Mouse (Mus musculus): ENCODE data around the gene Tns1.
A peak's percentile ranks its signal among the peaks of the same experiment; 100 is the strongest.

Gene Tns1

DNA sequence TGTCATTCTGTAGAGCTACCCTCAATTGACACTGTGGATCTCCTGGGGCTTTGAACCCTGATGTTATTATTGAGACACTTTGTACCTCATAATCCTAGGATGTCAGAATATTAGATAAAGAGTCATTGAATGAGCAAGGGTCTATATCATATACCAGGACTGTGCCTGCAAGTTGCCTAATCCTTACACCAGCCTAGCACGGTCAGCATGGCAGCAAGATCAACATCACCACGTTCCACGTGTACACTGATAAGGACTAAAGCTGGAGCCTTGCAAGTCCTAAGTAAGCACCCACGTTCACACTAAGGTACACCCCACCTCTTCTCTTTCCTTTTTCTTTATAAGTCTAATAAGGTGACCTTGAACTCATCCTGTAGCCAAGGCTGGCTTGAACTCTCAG, 65.5 kb downstream of the Tns1 start:
- no peak for DNase-seq (ENCODE audit: low read depth, low spot score)

DNA sequence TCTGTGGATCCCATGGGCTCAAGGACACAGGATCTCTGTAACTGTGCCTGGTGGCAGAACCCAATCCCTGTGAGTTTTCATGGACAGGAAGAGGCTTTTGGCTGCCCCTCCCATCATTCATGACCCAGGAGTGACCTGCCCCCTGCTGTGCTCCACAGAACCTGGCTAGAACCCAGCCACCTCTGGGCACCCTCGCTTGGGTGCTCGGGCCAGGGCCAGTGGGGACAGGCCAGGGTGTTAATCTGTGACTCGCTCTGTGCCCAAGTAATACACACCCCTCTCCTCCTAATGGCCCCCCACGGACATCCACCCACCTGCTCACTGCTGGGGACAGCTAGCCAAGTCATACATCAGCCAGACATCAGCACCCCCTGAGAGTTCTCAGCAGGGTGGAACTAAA, 65.9 kb downstream of the Tns1 start:
- no peak for DNase-seq (ENCODE audit: low read depth, low spot score)

DNA sequence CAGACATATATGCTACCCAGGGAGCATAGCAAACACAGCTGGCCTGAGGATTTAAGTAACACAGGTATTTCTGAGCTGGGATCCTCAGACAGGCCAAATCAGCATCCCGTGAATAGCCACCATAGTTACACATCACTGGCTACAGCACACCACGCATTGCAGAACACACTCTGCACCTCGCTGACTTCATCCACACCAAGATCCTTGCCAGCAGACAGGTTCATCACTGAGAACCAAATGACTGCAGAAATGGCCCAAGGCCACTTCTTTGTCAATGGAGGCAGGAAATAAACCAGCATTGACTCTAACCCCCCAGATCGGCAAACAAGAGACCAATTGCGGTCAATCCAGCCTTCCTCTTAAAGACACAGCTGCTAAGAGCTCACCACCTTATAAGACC, 66.7 kb downstream of the Tns1 start:
- DNase-seq (ENCODE audit: low read depth, low spot score): no peak

DNA sequence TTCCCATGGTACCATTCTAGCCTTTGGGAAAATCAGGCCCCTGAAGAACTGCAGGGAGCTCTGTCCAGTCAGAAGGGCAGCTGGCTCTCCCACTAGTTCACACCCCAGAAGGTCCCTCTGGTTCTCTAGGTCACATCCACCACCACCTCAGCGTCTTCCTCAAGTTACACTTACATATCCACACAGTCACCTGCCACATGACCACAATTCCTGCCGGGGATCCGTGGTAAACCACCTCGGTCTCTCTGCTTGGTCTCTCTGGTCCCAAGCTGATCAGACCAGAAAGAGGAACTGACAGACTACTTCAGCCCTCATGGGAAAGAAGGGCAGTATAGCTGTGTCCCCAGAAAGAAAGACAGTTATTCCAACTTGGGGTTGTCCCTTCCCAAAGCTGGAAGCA, 68.7 kb downstream of the Tns1 start:
- no peak for DNase-seq (ENCODE audit: low read depth, low spot score)

DNA sequence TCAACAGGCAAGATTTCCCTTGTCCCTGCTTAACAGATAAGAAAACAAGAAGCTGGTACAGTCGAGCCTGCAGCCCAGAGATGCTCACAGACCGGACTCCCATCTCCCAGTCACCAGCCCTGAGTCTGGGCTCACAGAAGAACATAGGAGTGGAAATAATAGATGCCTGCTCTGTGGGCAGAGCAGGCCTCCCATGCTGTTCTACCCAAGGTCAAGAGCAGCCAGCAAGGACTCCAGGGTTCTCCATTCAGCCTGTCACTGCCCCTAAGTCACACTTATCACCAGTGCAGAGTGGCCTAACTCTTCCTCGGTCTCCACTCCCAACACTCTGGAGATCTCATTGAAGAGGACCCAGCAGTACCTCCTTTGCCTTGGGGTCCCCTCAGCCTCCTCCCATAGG, 69.8 kb downstream of the Tns1 start:
- no peak for DNase-seq (ENCODE audit: low read depth, low spot score)

DNA sequence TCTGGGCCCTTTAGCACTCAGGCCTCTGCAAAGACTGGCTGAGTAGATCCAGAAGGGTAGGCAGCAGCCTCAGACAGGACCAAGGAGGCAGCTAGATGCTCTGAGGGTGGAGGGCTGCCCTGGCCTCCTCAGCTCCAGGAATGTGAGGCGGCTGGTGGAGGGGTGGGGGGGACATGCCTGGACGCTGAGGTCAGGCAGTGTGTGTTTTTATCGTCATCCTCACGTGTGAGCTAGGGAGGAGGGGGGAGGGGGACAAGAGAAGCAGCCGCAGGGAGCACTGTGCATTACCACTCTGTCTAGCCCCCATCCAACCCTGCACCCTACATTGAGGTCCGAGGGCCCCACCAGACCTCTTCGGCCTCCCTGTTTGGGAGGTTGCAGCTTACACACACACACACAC, 70.2 kb downstream of the Tns1 start:
- no peak for DNase-seq (ENCODE audit: low read depth, low spot score)

DNA sequence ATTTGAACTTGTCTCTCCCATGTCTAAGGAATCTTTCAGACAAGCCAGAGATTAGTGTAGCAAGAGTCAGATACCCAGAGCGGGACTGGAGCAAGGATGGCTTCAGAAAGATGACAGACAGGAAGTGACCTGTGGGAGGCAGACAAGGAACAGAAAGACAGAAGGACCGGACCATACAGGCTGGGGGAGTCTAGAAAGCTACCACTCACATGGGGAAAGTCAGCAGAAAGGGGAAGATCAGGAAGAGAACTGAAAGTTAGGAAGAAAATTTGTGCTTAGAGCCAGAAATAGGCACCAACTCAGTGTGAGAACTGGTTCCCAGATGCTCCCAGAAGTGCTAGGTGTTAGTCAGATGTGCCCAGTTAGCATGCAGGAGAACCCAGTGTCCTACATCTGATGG, 71.2 kb downstream of the Tns1 start:
- peak; percentile 30 for DNase-seq (ENCODE audit: low read depth, low spot score)

DNA sequence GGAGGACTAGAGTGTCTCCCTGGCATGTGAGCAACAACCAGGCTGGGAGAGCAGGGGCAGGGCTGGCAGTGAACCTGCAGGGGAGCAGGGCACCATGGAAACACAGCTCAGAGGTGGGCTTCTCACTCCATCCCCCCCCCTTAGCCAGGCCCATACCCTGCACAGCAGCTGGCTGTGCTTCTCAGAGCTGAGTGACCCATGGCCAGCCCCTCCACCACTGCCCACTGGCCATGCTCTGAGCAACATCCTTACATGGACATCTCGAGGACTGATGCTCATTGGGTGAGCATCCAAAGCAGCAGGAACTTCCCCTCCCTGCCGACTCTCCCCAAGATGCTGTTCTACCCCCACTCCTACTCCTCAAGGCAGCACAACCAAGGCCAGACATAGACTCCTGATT, 72.9 kb downstream of the Tns1 start:
- DNase-seq (ENCODE audit: low read depth, low spot score): no peak

DNA sequence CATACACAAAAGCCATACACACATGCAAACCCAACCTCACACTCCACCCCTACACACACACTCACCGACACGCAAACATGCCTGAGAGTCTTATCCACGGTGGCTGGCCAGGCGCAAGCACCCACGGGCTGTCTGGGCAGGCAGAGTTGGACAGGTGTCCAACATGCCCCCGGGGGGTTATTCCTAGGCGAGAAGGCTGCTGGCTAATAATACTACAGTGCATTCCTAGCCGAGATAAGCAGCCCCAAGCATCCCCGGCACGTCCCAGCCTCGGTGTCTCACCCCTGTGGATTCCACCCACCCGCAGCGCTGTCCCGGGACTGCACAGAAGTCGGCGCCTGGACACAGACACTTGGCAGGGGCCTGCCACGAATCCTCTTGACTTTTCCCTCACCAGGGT, 74.8 kb downstream of the Tns1 start:
- DNase-seq (ENCODE audit: low read depth, low spot score): no peak

DNA sequence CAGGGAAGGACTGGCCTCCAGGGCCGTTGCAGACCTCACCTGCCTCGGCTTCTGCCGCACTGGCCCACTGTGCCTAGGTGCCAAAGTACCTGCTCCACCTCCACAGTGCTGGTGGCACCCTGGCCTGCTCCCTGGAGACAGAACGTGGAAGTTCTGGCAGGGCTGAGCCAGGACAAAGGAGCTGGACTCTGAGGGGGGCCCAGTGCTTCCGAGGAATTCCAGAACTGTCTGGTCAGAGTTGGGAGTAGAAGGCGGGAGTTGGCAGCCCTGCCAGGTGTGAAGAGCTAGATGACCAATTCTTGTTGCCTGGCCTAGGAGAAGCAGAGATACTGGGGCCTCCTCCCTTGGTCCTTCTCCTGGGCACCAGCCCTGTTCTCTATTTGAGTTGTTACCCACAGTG, 76.5 kb downstream of the Tns1 start:
- no peak for DNase-seq (ENCODE audit: low read depth, low spot score)

DNA sequence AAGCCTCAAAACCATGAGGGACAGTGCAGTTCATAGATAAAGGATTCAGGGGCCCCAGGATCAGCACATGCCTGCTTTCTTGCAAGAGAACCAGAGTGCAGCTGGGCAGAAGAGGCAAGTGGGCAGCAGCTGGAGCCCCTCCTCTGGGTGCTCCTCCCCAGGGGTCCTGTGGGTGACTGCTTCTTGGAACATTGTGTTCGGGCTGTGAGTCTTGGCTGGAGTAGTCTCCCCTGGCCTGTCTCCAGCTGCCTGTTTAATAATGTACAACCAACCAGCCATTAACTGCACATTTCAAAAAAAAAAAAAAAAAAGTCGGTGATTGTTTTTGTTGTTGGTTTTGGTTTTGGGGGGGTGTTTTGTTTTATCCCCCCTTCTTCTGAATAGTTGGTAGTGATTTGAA, 76.9 kb downstream of the Tns1 start:
- DNase-seq (ENCODE audit: low read depth, low spot score): no peak

DNA sequence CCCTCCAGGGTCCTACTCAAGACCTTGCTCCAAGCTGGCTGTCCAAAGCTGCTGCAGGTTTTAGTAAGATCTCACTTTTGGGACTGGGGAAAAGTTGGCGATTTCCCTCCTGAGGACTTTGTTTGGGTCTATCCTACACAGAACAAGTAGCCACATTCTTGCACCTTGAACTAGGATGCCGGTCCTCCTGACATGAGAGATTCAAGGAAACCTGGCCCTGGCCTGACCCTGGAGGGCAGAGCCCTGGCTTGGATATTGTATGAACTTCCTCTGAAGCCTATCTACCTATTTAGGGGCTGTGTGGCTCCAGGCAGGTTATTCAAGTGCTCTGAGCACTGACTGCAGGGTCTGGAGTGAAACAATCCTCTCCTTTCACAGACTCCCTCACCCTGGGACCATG, 79.2 kb downstream of the Tns1 start:
- no peak for DNase-seq (ENCODE audit: low read depth, low spot score)

DNA sequence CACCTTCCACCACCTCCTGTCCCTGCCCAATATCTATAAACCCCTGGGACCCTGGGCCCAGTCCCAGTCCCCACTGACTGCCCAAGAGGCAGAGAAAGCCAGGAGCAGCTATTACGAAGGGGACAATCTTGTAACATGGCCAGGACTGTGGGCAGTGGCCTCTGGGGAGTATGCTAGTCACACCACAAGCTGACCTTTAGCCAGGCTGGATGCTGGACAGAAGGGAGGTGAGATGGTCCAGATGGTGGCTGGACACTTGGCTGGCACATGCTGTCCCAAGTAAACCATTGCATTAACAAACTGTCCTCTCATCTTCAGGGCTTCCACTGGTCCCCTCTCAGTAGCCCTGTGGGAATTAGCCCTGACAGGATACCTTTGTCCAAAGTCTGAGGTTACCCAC, 79.8 kb downstream of the Tns1 start:
- DNase-seq (ENCODE audit: low read depth, low spot score): peak; percentile 37

DNA sequence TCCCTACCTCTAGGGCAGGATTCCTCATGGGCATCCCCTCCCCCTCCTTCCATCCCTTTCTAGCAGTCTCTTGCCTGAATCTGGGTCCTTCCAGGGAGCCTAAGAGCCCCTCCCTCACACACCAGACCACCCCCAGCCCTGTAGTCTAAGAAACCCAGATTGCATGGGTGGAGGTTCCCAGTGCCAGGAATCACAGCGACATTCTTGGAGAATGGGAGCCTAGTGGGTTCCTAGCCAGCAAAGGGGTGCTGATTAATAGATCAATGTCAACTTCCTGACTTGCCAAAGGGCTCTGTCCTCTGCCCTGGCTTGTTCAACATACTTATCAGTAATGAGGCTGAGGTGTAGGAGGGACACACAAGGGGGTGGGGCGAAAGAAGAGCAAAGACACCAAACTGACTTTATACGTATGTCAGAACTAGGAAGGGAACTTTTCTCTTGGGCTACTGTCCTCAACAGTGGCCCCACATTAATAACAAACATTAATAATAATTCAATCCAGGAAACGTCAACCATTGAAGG, 80.6 kb downstream of the Tns1 start:
- DNase-seq (ENCODE audit: low read depth, low spot score): no peak

DNA sequence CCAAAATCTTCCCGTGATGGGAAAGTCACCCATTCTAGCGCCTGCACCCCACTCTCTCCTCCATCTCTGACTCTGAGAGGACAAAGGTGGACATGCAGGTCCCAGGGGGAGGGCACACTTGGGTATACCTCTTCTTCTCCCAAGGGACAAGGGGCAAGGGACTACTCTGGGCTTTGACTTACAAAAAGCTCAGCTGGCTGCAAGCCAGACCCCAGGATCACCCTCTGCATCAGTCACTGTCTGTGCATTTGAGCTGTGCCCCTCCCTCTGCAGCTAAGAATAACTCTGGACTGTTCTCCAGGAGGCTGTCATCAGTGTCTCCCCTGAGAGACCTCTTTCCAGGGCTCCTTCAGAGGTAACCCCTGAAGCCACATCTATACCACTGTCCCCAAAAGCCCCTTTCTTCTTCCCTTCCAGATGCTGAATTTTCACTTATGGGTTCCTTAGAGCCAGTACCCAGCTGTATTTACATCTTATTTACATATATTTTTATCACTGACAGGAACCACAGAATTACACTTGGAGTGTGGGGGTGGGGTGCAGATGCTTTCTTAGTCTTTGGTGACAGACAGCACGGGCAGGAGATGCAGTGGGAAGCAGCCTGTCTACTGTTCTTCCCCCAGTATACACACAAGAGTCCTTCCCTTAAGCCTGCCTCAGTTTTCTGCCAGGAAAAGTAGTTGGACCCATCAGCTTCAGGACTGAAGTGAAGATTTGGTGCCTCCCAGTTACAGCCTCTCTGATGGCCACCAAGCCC, 81.4 kb downstream of the Tns1 start:
- DNase-seq (ENCODE audit: low read depth, low spot score): peak; percentile 62

DNA sequence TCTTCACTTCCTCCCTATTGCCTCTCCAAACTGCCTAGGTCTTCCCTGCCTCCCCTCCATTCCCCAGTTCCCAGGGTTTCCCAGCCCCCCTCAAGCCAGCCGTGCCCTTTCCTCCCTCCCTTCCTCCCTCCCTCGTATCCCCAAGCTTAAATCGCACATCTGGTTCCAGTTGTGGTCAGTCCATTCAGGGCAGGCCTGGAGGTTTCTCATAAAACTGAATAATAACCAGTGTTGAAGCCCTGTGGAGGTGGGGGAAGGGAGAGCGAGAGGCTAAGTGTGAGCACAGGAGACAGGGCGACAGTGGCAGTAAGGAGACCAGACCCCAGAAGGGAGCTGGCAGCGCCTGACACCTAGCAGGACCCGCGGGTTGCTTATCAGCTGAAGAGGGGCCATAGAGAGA, 82.6 kb downstream of the Tns1 start:
- DNase-seq (ENCODE audit: low read depth, low spot score): no peak

DNA sequence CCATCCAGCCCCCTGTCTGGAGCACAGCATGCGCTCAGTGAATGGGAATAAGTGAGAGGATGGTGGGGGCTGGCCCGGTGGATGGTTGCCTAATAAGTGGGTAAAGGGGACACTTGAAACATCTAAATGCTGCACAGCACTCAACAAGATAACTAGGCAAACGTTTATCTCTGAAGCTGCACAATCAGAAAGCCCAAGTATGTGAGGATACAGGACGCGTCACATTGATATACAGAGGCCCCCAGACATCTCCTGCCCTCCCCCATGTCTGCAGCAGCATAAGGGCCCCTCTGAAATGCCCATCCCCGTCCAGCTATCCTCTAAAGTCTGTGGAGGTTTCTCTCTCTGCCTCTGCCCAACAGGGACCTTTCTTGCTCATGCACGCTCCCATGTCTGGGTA, 83.1 kb downstream of the Tns1 start:
- no peak for DNase-seq (ENCODE audit: low read depth, low spot score)

DNA sequence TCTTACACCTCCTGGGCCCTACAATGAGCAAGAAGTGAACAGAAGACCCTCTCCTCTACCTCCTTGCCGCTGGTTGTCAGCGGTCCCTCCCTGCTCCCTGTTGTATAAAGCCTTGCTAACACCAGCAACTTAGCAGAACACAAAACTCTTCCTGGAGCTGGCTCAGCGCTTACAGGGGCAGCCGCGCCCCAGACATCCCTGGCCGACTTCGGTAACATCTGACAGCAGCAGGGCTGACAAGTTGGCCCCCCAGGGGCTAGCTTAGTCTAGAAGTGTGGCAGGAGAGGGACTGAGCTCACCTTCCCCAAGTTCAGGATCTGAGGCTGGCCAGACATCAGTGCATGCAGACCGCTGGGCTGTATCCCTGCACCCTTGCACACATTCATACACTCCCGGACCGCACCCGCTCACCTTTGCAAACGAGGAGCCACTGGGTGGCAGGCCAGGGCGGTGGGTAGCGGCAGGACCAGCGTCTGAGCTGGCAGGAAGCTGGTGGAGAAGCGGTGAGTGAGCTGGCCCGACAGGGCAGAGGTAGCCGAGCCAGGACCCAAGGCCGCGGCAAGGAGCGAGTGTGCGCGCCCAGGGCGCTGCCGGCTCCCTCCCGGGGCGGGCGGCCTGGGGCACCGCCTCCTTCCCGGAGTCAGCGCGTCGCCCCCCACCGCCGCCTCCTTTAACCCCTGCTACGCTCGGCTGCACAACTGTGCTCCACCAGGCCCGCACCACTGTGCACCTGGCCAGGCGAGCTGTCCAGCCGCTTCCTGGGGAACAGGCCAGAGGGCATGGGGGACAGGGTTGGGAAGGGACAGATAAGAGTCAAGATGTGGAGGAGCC, 87.5 kb downstream of the Tns1 start:
- no peak for DNase-seq (ENCODE audit: low read depth, low spot score)

DNA sequence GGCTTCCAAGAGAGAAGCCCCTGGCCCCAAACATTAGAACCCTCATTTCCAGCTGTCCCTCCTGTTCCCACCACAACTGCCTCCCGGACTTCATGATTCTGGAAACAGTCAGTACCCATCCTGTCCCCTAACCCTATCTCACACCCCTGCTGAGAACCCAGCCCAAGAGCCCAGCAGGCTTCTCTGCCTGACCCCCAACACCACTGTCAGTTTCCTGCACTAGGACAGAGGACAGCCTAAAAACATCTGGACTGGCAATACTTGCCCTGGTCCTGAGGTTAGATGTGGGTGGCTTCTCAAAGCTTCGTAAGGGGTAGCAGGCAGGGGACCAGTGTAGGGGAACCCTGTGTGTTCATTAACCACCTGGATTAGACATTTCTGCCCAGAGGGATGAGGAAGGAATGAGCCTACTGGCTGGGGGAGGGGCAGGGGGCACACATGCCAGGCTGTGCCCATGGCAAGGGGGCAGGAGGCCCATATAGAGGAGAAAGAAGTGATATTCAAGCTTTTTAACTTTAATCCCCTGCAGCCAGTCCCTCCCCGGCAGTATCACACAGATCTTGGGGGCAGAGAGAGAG, 88.2 kb downstream of the Tns1 start:
- DNase-seq (ENCODE audit: low read depth, low spot score): no peak

DNA sequence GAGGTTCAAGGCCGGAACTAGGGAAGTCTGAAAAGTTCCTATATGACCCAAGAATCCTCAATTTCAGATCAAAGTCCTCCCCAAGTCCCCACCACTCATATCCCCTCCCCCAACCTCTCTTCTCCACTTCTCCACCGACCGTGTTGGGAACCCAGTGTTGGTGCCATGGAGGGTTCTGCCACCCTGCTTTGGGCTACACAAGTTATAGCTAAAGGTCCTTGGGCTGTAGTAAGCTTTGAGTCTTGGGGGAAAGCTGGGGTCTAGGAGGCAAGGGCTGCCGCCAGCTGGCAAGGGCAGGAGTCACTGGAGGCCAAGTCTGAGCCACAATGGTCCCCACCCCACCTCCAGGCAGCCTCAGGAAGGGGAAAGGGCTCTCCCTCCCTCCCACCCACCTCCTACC, 88.8 kb downstream of the Tns1 start:
- no peak for DNase-seq (ENCODE audit: low read depth, low spot score)

DNA sequence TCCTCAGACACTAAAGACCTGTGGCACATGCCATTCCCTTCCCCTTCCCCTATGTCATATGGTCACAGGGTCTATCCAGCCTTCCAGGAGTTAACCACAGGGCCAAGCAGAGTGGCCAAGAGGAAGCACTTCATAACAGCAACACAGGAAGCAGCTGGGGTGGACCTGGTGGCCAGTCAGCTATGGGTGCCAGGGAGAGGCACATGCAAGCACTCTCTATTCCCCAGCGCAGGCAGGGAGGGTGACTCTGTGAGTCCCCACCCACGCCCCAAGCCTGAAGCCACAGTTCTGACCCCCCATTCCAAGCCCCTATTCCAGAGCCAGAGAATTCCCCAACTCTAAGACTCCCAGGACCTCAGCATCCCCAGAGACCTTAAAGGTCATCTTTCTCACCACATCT, 89.5 kb downstream of the Tns1 start:
- no peak for DNase-seq (ENCODE audit: low read depth, low spot score)

DNA sequence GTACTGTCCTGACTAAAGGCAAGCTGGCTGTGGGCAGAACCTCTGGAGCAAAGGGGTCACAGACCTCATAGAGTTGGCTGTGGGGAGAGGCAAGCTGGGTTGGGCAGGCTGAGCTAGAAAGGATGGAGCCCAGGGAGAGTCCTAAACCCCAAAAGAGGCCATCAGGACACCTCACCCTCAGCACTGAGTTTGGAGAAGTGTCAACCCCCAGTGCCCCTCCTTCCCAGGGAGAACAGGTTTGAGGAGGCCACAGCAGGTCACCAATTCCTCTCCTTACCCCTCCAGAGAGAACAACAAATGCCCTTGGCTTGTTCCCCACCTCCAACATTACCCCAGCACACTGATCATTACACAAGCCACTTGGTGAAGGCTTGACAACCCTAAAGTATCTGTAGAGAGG, 90.0 kb downstream of the Tns1 start:
- DNase-seq (ENCODE audit: low read depth, low spot score): no peak

DNA sequence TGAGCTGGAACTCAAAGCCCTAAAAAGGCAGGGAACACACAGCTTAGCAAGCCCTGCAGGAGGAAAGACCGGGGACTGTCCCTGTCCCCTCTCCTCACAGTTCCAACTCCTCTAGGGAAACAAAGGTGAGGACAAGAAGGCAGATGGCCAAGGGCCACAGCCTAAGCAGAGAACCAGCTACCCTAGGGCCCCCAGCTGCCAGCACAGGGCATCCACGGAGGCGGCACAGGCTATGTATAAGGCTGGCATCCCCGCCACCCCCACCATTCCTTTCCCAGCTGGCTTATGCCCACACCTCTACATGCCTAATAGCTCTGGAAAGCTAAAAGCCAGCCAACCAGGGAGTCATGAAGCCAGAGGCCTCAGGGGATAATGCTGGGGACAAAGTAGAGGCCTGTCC, 90.8 kb downstream of the Tns1 start:
- no peak for DNase-seq (ENCODE audit: low read depth, low spot score)

All from brain, adult 2 months (tissue).